Comparison of ENCODE assay signal across 19 mouse cellular contexts in genomic region chr7:125527186-125527585, GRCm38 (mm10). TPM values are rescaled to one million over a fixed set of nuclear protein-coding genes. Genes with fewer than 3 reads are reported as not detected.
DNase-seq lines count a peak whose midpoint lies in the region; ATAC-seq lines count a peak whose summit lies in the region.
"Had no signal": no experiment of that assay in that cellular context is flagged by ENCODE, and none has a peak within 500 bp of the region (broad histone marks: within the 10 kb centered on the region; RNA-seq: fewer than 3 reads in every experiment).

No protein-coding gene starts in this region.

- H3K4me3 ChIP-seq in heart, embryonic 12.5 days, result no peak overlapping the region
- H3K4me3 ChIP-seq in heart, embryonic 10.5 days, result no peak overlapping the region

- H3K9ac ChIP-seq in heart, embryonic 12.5 days, result no peak overlapping the region

- H3K9me3 ChIP-seq in heart, embryonic 12.5 days (replicated peaks), result no peaks in the 10 kb centered on the region
- no peaks in the 10 kb centered on the region for H3K9me3 ChIP-seq in heart, embryonic 10.5 days
- H3K9me3 ChIP-seq: G1E had no signal

- peak; percentile 66 for DNase-seq in heart, adult 11 months
- DNase-seq in heart, embryonic 10.5 days (ENCODE audit: low spot score), result peak; percentile 54
- no peak for DNase-seq in heart, adult 18-20 months
- DNase-seq: adrenal gland, adult 2 months; adrenal gland, adult 8-10 months; adrenal gland, postnatal 10 days; adrenal gland, postnatal 14 days; adrenal gland, postnatal 25 days; adrenal gland, postnatal 36 days; B cell, adult 2 months; cerebellum, adult 11 months; cerebellum, adult 11-12 months; cerebellum, adult 18-20 months had no signal

- ATAC-seq in heart, embryonic 12.5 days (ENCODE audit: insufficient number of reproducible peaks, low FRiP score), result no peak
- ATAC-seq: activated CD4-positive, CD25-positive, alpha-beta regulatory T cell, adult 4 months; CD4-positive, CD25-positive, alpha-beta regulatory T cell, adult 4 months; Patski had no signal

- no peaks in the 10 kb centered on the region for H3K4me1 ChIP-seq in heart, embryonic 12.5 days (replicated peaks)
- H3K4me1 ChIP-seq in heart, embryonic 10.5 days, result peaks cover 3% of the 10 kb centered on the region; the same call in 1 of the 2 replicates

- no peaks in the 10 kb centered on the region for H3K36me3 ChIP-seq in heart, embryonic 12.5 days
- H3K36me3 ChIP-seq in heart, embryonic 10.5 days, result no peaks in the 10 kb centered on the region
- H3K36me3 ChIP-seq: G1E had no signal

- no peak overlapping the region for H3K27ac ChIP-seq in heart, embryonic 12.5 days (ENCODE audit: poor library complexity, severe bottlenecking)
- H3K27ac ChIP-seq in heart, embryonic 10.5 days, result no peak overlapping the region

- H3K4me2 ChIP-seq in heart, embryonic 12.5 days, result no peak overlapping the region

- 88% methylated on average over 6 of the region's 6 CpGs for WGBS in heart, embryonic 12.5 days
- 80% methylated on average over 6 of the region's 6 CpGs for WGBS in heart, embryonic 10.5 days

- no peaks in the 10 kb centered on the region; the same call in 1 of the 2 replicates for H3K27me3 ChIP-seq in heart, embryonic 12.5 days (replicated peaks)
- no peaks in the 10 kb centered on the region for H3K27me3 ChIP-seq in heart, embryonic 10.5 days (ENCODE audit: insufficient read depth, poor library complexity, severe bottlenecking)
- H3K27me3 ChIP-seq: CH12.LX, Patski had no signal

RNA-seq across cellular contexts. Expression of gene Il4ra, which starts 24.7 kb away (rescaled TPM):
- polyA plus RNA-seq in heart, embryonic 12.5 days (2016; fragmentation: Nextera tagmentation; extraction: Ambion mirVana), result 3.5 and 3.8 TPM in 2 replicates
- polyA plus RNA-seq in heart, embryonic 10.5 days (2016; fragmentation: Nextera tagmentation; extraction: Ambion mirVana), result 2.2 and 3.4 TPM in 2 replicates
- total RNA-seq in heart, adult 18-20 months (2021), result 10 to 100 TPM; 17.0 to 23.6 TPM

RNA-seq across cellular contexts. Expression of gene Nsmce1, which starts 35.8 kb away (rescaled TPM):
- 97.1 and 98.8 TPM in 2 replicates for polyA plus RNA-seq in heart, embryonic 12.5 days (2016; fragmentation: Nextera tagmentation; extraction: Ambion mirVana)
- polyA plus RNA-seq in heart, embryonic 10.5 days (2016; fragmentation: Nextera tagmentation; extraction: Ambion mirVana), result 122 and 123 TPM in 2 replicates
- total RNA-seq in heart, adult 18-20 months (2021), result 10 to 100 TPM; 32.3 to 35.1 TPM

Comparison
In these comparisons a context has a peak if more than half of its experiments do, and no peak if none do; other contexts are left out.
1. DNase-seq: peak in heart, adult 11 months (single experiment) and heart, embryonic 10.5 days (single experiment); none in heart, adult 18-20 months (0 of 2).